Mouse (Mus musculus) telencephalon, adult 2 months (tissue): ENCODE results near the gene Rnf43.

Experiments used
- DNase-seq: peaks from one replicate; pipeline ENCODE4 v3.0.0-alpha.2; 2011; ENCODE audit warnings: low read depth, low spot score

Rnf43 gene

GRCm38 (mm10) chr11:87662407-87662806 lies at the start of gene Rnf43:
TSS of gene Rnf43 (plus strand) at chr11:87662722.
- peak; percentile 73 for DNase-seq

GRCm38 (mm10) chr11:87613972-87614371 lies 48.5 kb upstream of the Rnf43 start:
- DNase-seq = no peak

GRCm38 (mm10) chr11:87615551-87615950 lies 47.0 kb upstream of the Rnf43 start:
- no peak for DNase-seq

- DNase-seq = no peak
These were observed 46.6 kb upstream of the Rnf43 start for GRCm38 (mm10) chr11:87615952-87616351.

- no peak for DNase-seq
These were observed 45.6 kb upstream of the Rnf43 start, which contains the start of gene Hsf5 for GRCm38 (mm10) chr11:87616790-87617474. TSS of gene Hsf5 (plus strand) at chr11:87617164.

- no peak for DNase-seq
These were observed 44.9 kb upstream of the Rnf43 start for GRCm38 (mm10) chr11:87617606-87618005.

GRCm38 (mm10) chr11:87623160-87623559 lies 39.4 kb upstream of the Rnf43 start:
- DNase-seq = no peak

GRCm38 (mm10) chr11:87629859-87630258 lies 32.7 kb upstream of the Rnf43 start:
- DNase-seq = no peak

- no peak for DNase-seq
These were observed 23.7 kb upstream of the Rnf43 start for GRCm38 (mm10) chr11:87638793-87639192.

GRCm38 (mm10) chr11:87639206-87639605 lies 23.3 kb upstream of the Rnf43 start:
- no peak for DNase-seq

- no peak for DNase-seq
These were observed 19.7 kb upstream of the Rnf43 start for GRCm38 (mm10) chr11:87642865-87643264.

GRCm38 (mm10) chr11:87654693-87655092 lies 7.8 kb upstream of the Rnf43 start:
- DNase-seq = no peak

- no peak for DNase-seq
These were observed 3.3 kb upstream of the Rnf43 start for GRCm38 (mm10) chr11:87659216-87659615.

GRCm38 (mm10) chr11:87662822-87663221 lies 300 bp downstream of the Rnf43 start:
- no peak for DNase-seq

GRCm38 (mm10) chr11:87663948-87664347 lies 1.4 kb downstream of the Rnf43 start:
- no peak for DNase-seq

- no peak for DNase-seq
These were observed 2.0 kb downstream of the Rnf43 start for GRCm38 (mm10) chr11:87664521-87664920.

GRCm38 (mm10) chr11:87665224-87665623 lies 2.7 kb downstream of the Rnf43 start:
- DNase-seq = no peak

GRCm38 (mm10) chr11:87665658-87666057 lies 3.1 kb downstream of the Rnf43 start:
- no peak for DNase-seq

GRCm38 (mm10) chr11:87666256-87667035 lies 3.9 kb downstream of the Rnf43 start:
- no peak for DNase-seq

GRCm38 (mm10) chr11:87667107-87668090 lies 4.9 kb downstream of the Rnf43 start:
- DNase-seq = no peak

- DNase-seq = no peak
These were observed 10.8 kb downstream of the Rnf43 start for GRCm38 (mm10) chr11:87673282-87673681.

GRCm38 (mm10) chr11:87675606-87676005 lies 13.1 kb downstream of the Rnf43 start:
- DNase-seq = no peak
